Mouse (Mus musculus) CH12.LX (cell line): ENCODE measurements around the gene Gm4969. TPM values are rescaled to one million over a fixed set of nuclear protein-coding genes. Genes with fewer than 3 reads are reported as not detected.
A peak's percentile ranks its signal among the peaks of the same experiment; 100 is the strongest.

Experiments used
- DNase-seq: peaks from one replicate; pipeline ENCODE4 v3.0.0-alpha.2; 2013; ENCODE audit errors: extremely low read depth
- H3K27ac ChIP-seq: 2 replicates; pipeline ENCODE4 v1.5.1; 2012; ENCODE audit warnings: low read depth, mild to moderate bottlenecking, control low read depth, moderate library complexity; ENCODE audit not compliant: insufficient read depth
- H3K27me3 ChIP-seq: replicated peaks from 2 replicates; pipeline ENCODE3; 2012; ENCODE audit warnings: inconsistent platforms
- H3K36me3 ChIP-seq, 2 experiments: replicated peaks in 1 of 2; 2 replicates each; pipeline versions ENCODE3 to v1.6.1; 2012; ENCODE audit warnings: inconsistent platforms in 1 of 2, low read length in 1 of 2, mild to moderate bottlenecking in 1 of 2, mixed read lengths in 1 of 2, moderate library complexity in 1 of 2; ENCODE audit not compliant: control insufficient read depth in 1 of 2, insufficient read depth in 1 of 2
- H3K4me1 ChIP-seq, 2 experiments: 2 replicates each; pipeline ENCODE4 v1.6.1; 2012; ENCODE audit warnings: inconsistent platforms in 1 of 2, moderate library complexity in 1 of 2; ENCODE audit not compliant: insufficient read depth in 2 of 2, control insufficient read depth in 1 of 2
- H3K4me2 ChIP-seq: 2 replicates; pipeline ENCODE4 v1.6.1; 2012; ENCODE audit warnings: low read depth, mild to moderate bottlenecking, control low read depth; ENCODE audit not compliant: poor library complexity, insufficient read depth, severe bottlenecking
- H3K4me3 ChIP-seq, 3 experiments: fragments of 150-350 bp in 1 of 3; sonication (generic) in 1 of 3; replicated peaks in 1 of 3; 2 replicates each; pipeline versions ENCODE3 to v1.5.1; 2011 to 2012; ENCODE audit warnings: low read depth in 2 of 3, low read length in 2 of 3, mild to moderate bottlenecking in 2 of 3, moderate library complexity in 2 of 3, control low read depth in 1 of 3, improper control_type of control experiment in 1 of 3, inconsistent platforms in 1 of 3, mixed read lengths in 1 of 3; ENCODE audit not compliant: poor library complexity in 1 of 3
- H3K79me2 ChIP-seq: replicated peaks from 2 replicates; pipeline ENCODE4 v1.6.1; 2012; ENCODE audit warnings: mild to moderate bottlenecking, moderate library complexity; ENCODE audit not compliant: control insufficient read depth, poor library complexity, insufficient read depth, severe bottlenecking; ENCODE audit errors: extremely low read depth
- H3K9ac ChIP-seq: 2 replicates; pipeline ENCODE4 v1.6.1; 2012; ENCODE audit warnings: low read depth, mild to moderate bottlenecking, control low read depth, moderate library complexity; ENCODE audit not compliant: insufficient read depth
- H3K9me3 ChIP-seq: replicated peaks from 2 replicates; pipeline ENCODE3; 2012; ENCODE audit warnings: low read length, inconsistent platforms, mixed read lengths
- CHD1 ChIP-seq: IDR thresholded peaks from 2 replicates; pipeline ENCODE4 v1.6.1; 2012; ENCODE audit warnings: low read depth, low read length, improper control_type of control experiment, inconsistent platforms
- CTCF ChIP-seq, 2 experiments: IDR thresholded peaks in 1 of 2; conservative IDR thresholded peaks in 1 of 2; 2 replicates each; pipeline ENCODE4 v1.5.1; 2011 to 2012; ENCODE audit warnings: low read depth in 2 of 2, low read length in 2 of 2, improper control_type of control experiment in 1 of 2, inconsistent platforms in 1 of 2, mild to moderate bottlenecking in 1 of 2, moderate library complexity in 1 of 2
- ELF1 ChIP-seq: IDR thresholded peaks from 2 replicates; pipeline ENCODE4 v1.6.1; 2014; ENCODE audit warnings: low read depth, mild to moderate bottlenecking, inconsistent platforms, low read length, improper control_type of control experiment
- ETS1 ChIP-seq: conservative IDR thresholded peaks from 2 replicates; pipeline ENCODE4 v1.6.1; 2012; ENCODE audit warnings: low read depth, mild to moderate bottlenecking, inconsistent platforms, low read length, improper control_type of control experiment, moderate library complexity
- GABPA ChIP-seq: IDR thresholded peaks from 2 replicates; pipeline ENCODE4 v1.6.1; 2012; ENCODE audit warnings: low read depth, low read length, improper control_type of control experiment, inconsistent platforms; ENCODE audit not compliant: insufficient replicate concordance
- MYC ChIP-seq: IDR thresholded peaks from 2 replicates; pipeline ENCODE4 v1.6.1; 2011; ENCODE audit warnings: low read depth, mild to moderate bottlenecking, improper control_type of control experiment, low read length
- PAX5 ChIP-seq: IDR thresholded peaks from 2 replicates; pipeline ENCODE4 v1.6.1; 2012; ENCODE audit warnings: low read length, inconsistent platforms, mixed read lengths
- POLR2A ChIP-seq: IDR thresholded peaks from 2 replicates; pipeline ENCODE4 v1.6.1; 2011; ENCODE audit warnings: low read depth, mild to moderate bottlenecking, improper control_type of control experiment, low read length
- POLR2AphosphoS2 ChIP-seq: IDR thresholded peaks from 2 replicates; pipeline ENCODE4 v1.6.1; 2011; ENCODE audit warnings: low read depth, low read length, improper control_type of control experiment
- SIN3A ChIP-seq: IDR thresholded peaks from 2 replicates; pipeline ENCODE4 v1.6.1; 2012; ENCODE audit warnings: low read length, improper control_type of control experiment, inconsistent platforms
- SMC3 ChIP-seq: IDR thresholded peaks from 2 replicates; pipeline ENCODE4 v1.6.1; 2011; ENCODE audit warnings: low read depth, low read length, improper control_type of control experiment
- TBP ChIP-seq: conservative IDR thresholded peaks from 2 replicates; pipeline ENCODE4 v1.6.1; 2011; ENCODE audit warnings: low read depth, low read length, improper control_type of control experiment
- TCF12 ChIP-seq: IDR thresholded peaks from 2 replicates; pipeline ENCODE4 v1.6.1; 2014; ENCODE audit warnings: low read depth, mild to moderate bottlenecking, inconsistent platforms, low read length, improper control_type of control experiment
- UBTF ChIP-seq: IDR thresholded peaks from 2 replicates; pipeline ENCODE4 v1.6.1; 2012; ENCODE audit warnings: low read depth, mild to moderate bottlenecking, inconsistent platforms, low read length, improper control_type of control experiment, moderate library complexity
- USF2 ChIP-seq: conservative IDR thresholded peaks from 2 replicates; pipeline ENCODE4 v1.6.1; 2011; ENCODE audit warnings: low read depth, low read length, improper control_type of control experiment
- ZMIZ1 ChIP-seq: IDR thresholded peaks from 2 replicates; pipeline ENCODE4 v1.6.1; 2012; ENCODE audit warnings: low read depth, mild to moderate bottlenecking, inconsistent platforms, low read length, improper control_type of control experiment
- ZNF384 ChIP-seq: IDR thresholded peaks from 2 replicates; pipeline ENCODE4 v1.6.1; 2012; ENCODE audit warnings: low read depth, low read length, improper control_type of control experiment, inconsistent platforms
- dilution Hi-C: fragments of 300-500 bp; cut with MboI; formaldehyde crosslinking; loops from 2 replicates; pipeline ENCODE4 v1.14.3; 2020; ENCODE audit warnings: low sequenced_read_pairs; ENCODE audit not compliant: extremely low pct_unique_long_range_greater_than_20kb, extremely low pct_ligation_motif_present
- in situ Hi-C: fragments of 300-500 bp; cut with MboI; formaldehyde crosslinking; loops from 3 replicates; pipeline ENCODE4 v1.14.3; 2019; ENCODE audit warnings: low sequenced_read_pairs, low pct_ligation_motif_present, low pct_unique_long_range_greater_than_20kb, mixed read lengths
- polyA plus RNA-seq: library from polyadenylated mRNA; unstranded; fragments of >175 nt; gene quantifications from 2 replicates; pipeline ENCODE4 v1.2.1, GENCODE M21; 2012; ENCODE audit warnings: low read depth; ENCODE audit not compliant: insufficient read length
- total RNA-seq, 2 experiments: library from RNA; depleted of rRNA; stranded (reverse); fragments of 300-350 nt in 1 of 2; fragments of >200 nt in 1 of 2; gene quantifications; 2 replicates each; pipeline ENCODE4 v1.2.3; 2012 to 2014

Gene Gm4969
- total and polyA plus RNA-seq, 3 experiments, result not detected

DNA sequence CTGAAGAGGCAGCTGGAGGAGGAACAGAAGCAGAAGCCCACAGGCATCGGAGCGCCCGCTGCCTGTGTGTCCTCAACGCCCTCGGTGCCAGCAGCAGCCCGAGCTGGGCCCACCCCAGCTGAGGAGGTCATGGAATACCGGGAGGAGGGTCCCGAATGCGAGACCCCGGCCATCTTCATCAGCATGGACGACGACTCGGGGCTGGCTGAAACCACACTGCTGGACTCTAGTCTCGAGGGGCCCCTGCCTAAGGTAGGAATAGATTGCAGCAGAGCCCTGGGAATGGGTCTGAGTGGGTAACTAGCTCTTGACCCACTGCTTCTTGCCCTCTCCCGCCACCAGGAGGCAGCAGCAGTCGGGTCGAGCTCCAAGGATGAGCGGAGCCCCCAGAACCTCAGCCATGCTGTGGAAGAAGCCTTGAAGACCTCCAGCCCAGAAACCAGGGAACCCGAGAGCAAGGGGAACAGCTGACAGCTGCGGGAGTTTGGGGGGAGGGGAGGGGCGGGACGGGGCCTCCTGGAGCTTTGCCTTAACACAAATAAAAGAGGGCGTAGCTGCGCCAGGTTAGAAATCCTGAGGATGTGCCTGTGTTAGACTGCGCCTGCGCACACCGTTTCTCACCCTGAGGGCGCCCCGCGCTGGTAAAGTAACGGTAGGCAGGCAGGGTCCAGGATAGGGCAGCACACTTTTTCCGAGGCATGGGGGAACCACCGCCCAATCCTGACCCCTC is 64.0 kb downstream of the Gm4969 start, which contains the start of gene Rsph6a:
Gene Rsph6a, plus strand, starts transcription at position 644 of the 730 bp plus-strand sequence.
- TF ChIP-seq MYC (no peak), SMC3 (peak; percentile 39), CTCF (conservative IDR thresholded peaks at IDR 0.05 in 1 of 2, IDR thresholded peaks at IDR 0.05 in 1 of 2; ENCODE audit: low read depth in 2 of 2, low read length in 2 of 2) (peak in 1 of 2 experiments; percentile 55; a peak in 2 of 4 replicates), TBP (no peak), SIN3A (no peak)
- dilution Hi-C loops, result no loop called here
- Histone ChIP-seq H3K79me2 (no peaks in the 10 kb centered on the region), H3K4me3 (no peak within 1 kb of the TSS), H3K27ac (no peak within 1 kb of the TSS), H3K36me3 (peaks cover 63 to 93% of the 10 kb centered on the region in 2 experiments), H3K9me3 (no peaks in the 10 kb centered on the region), H3K4me2 (no peak within 1 kb of the TSS), H3K4me1 (peaks cover 0 to 12% of the 10 kb centered on the region in 2 experiments; a peak in 1 of 4 replicates), H3K9ac (no peak within 1 kb of the TSS), H3K27me3 (no peaks in the 10 kb centered on the region)
- in situ Hi-C loops, result no loop called here
- peak; percentile 12 for DNase-seq

DNA sequence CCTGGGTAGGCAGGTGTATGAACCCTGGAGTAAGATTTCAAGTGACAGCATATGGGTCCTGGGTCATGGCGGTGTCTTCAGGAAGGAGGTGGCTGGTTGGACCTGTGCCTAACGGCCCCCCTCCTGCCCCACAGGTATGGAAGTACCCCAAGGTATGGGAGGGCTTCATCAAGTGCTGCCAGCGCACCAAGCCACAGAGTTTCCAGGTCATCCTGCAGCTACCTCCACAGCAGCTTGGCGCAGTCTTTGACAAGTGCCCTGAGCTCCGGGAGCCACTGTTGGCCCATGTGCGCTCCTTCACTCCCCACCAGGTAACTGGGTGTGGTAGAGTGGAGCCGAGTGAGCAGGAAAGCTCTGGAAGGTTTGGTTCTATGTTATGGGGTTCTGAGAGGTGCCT is 65.0 kb downstream of the Gm4969 start:
- Histone ChIP-seq H3K4me2 (no peak overlapping the region), H3K27ac (no peak overlapping the region), H3K27me3 (no peaks in the 10 kb centered on the region), H3K9ac (no peak overlapping the region), H3K79me2 (no peaks in the 10 kb centered on the region), H3K36me3 (peaks cover 74 to 100% of the 10 kb centered on the region in 2 experiments), H3K9me3 (no peaks in the 10 kb centered on the region), H3K4me1 (peaks cover 0 to 12% of the 10 kb centered on the region in 2 experiments; a peak in 1 of 4 replicates)
- dilution Hi-C loops, result no loop called here
- no peak for TF ChIP-seq ETS1
- TF ChIP-seq, all 38 proteins: peak for 0
- in situ Hi-C loops, result no loop called here
- DNase-seq, result no peak
- H3K4me3 ChIP-seq, result no peak overlapping the region

GRCm38 (mm10) chr7:19052345-19053135 is 65.6 kb downstream of the Gm4969 start:
- DNase-seq, result no peak
- dilution Hi-C loops, result no loop called here
- peaks cover 78 to 100% of the 10 kb centered on the region in 2 experiments for H3K36me3 ChIP-seq
- H3K4me3 ChIP-seq, result no peak overlapping the region
- H3K27me3 ChIP-seq, result no peaks in the 10 kb centered on the region
- no peak overlapping the region for H3K9ac ChIP-seq
- H3K4me1 ChIP-seq, result peaks cover 0 to 12% of the 10 kb centered on the region in 2 experiments; a peak in 1 of 4 replicates
- H3K79me2 ChIP-seq, result no peaks in the 10 kb centered on the region
- H3K27ac ChIP-seq, result no peak overlapping the region
- in situ Hi-C loops, result no loop called here
- no peak overlapping the region for H3K4me2 ChIP-seq
- TF ChIP-seq UBTF (no peak), ZNF384 (no peak), USF2 (no peak), CHD1 (no peak), POLR2A (no peak), TCF12 (no peak), GABPA (no peak), POLR2AphosphoS2 (no peak), ELF1 (no peak), PAX5 (no peak), ZMIZ1 (no peak)
- no peaks in the 10 kb centered on the region for H3K9me3 ChIP-seq
